Mouse (Mus musculus) Muller cell, postnatal 12 days (primary cell): Measurements from ENCODE around the gene Elovl7.
A peak's percentile ranks its signal among the peaks of the same experiment; 100 is the strongest.

Experiments
- DNase-seq: peaks from one replicate; pipeline ENCODE4 v3.0.0-alpha.2; 2015; ENCODE audit errors: inconsistent ontology term

The Elovl7 gene

GRCm38 (mm10) chr13:108302957-108303675 lies 88.9 kb downstream of the Elovl7 start:
- no peak for DNase-seq

GRCm38 (mm10) chr13:108303841-108304240 lies 89.6 kb downstream of the Elovl7 start:
- DNase-seq = no peak

GRCm38 (mm10) chr13:108304680-108305079 lies 90.5 kb downstream of the Elovl7 start:
- DNase-seq = no peak

- peak; percentile 93 for DNase-seq
Measured at GRCm38 (mm10) chr13:108315702-108316486, 101.7 kb downstream of the Elovl7 start, which contains the start of gene Depdc1b. Gene Depdc1b, plus strand, starts transcription at chr13:108316332.

GRCm38 (mm10) chr13:108316487-108316903 lies 102.3 kb downstream of the Elovl7 start:
- no peak for DNase-seq

- DNase-seq = no peak
Measured at GRCm38 (mm10) chr13:108317414-108317813, 103.2 kb downstream of the Elovl7 start.

GRCm38 (mm10) chr13:108319028-108319427 lies 104.8 kb downstream of the Elovl7 start:
- no peak for DNase-seq

GRCm38 (mm10) chr13:108320216-108320615 lies 106.0 kb downstream of the Elovl7 start:
- no peak for DNase-seq

GRCm38 (mm10) chr13:108322466-108322865 lies 108.3 kb downstream of the Elovl7 start:
- no peak for DNase-seq

GRCm38 (mm10) chr13:108323317-108323716 lies 109.1 kb downstream of the Elovl7 start:
- no peak for DNase-seq

- no peak for DNase-seq
Measured at GRCm38 (mm10) chr13:108323866-108324829, 109.9 kb downstream of the Elovl7 start.

GRCm38 (mm10) chr13:108325871-108326270 lies 111.7 kb downstream of the Elovl7 start:
- DNase-seq = no peak

GRCm38 (mm10) chr13:108326351-108326750 lies 112.1 kb downstream of the Elovl7 start:
- no peak for DNase-seq

GRCm38 (mm10) chr13:108327047-108327446 lies 112.8 kb downstream of the Elovl7 start:
- no peak for DNase-seq

GRCm38 (mm10) chr13:108328406-108329180 lies 114.4 kb downstream of the Elovl7 start:
- no peak for DNase-seq

GRCm38 (mm10) chr13:108329693-108330092 lies 115.5 kb downstream of the Elovl7 start:
- peak; percentile 67 for DNase-seq
